Mouse (Mus musculus): Measurements from ENCODE around the gene Mrto4.
A peak's percentile ranks its signal among the peaks of the same experiment; 100 is the strongest.

Mrto4 gene

DNA sequence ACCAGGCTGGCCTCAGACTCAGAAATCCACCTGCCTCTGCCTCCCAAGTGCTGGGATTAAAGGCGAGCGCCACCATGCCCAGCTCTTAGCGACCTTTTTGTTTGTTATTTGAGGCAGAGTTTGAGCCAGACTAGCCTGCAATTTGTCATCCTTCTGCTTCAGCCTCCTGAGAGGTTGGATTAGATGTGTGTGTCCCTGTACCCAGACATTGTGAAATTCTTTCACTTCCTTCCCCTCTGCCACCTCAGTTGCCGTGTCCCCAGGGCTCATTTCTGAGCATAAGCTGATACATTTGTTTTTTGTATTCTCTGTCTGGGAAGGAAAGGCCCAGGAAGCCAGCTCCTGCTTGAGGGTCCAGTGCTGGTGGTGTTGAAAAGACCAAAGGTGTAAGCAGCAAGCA is 11.5 kb downstream of the Mrto4 start:
- no peak for DNase-seq (ENCODE audit: low read depth, low spot score)

DNA sequence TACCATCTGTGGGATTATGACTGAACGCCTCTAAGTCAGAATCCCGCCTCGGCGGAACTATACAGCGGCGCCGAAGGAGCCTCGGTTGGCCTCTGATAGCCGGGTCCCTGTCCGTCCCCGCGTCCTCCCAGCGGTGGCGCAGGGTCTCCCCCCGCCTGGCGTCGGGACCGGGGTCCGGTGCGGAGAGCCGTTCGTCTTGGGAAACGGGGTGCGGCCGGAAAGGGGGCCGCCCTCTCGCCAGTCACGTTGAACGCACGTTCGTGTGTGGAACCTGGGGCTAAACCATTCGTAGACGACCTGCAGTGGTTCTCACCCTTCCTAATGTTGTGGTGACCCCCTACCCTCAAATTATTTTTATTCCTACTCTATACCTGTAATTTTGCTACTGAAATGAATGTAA is 14.2 kb downstream of the Mrto4 start:
- no peak for DNase-seq (ENCODE audit: low read depth, low spot score)

DNA sequence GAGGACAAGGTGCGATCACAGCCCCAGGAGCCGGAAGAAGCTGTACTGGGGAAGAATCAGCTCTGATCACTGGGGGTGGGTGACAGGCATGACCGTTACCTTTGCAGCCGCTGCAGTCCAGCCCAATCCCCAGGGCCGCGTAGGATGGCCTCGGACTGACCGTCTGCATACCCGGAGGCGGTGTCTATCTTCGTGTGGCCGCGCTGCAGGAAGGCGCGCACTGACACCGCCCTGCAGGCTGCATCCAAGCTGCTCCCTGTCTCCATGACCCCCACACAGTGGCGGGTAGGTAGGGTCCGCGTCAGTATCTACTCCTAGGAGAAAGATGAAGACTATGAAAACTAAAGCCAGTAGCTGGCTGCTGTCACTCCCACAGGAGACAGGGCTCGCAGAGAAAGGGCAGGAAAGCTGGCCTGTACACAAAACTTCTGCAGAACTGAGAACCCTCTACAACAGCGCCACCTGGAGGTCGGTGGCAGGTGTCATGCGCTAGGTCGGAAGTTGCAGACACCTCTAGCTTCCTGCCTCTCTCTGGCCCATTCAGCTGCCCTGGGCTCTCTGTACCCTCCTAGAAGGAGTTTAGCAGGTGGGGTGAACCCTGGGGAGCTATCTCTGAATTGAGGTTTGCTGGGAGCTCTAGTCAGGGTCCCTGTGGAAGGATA is 15.4 kb downstream of the Mrto4 start:
- DNase-seq (ENCODE audit: low read depth, low spot score) = peak; percentile 56

DNA sequence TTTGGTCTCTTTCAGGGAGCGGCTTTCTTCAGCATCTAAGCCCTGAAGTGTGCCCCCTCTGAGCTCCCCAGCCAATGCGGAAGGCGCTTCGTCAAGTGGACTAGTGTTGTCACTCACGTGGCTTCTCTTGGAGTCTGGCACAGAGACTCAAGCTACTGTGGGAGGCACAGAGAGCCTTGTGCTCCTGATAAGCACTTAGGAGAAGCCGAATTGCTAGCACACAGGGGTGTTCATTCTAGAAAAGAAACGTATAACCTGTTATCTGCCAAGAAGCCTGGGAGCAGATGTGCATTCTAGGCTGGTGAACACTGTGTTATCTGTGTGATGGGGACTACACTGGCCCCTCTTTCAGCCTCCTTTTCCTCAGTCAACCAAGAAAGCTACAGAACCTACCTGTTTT is 16.9 kb downstream of the Mrto4 start:
- no peak for DNase-seq (ENCODE audit: low read depth, low spot score)

DNA sequence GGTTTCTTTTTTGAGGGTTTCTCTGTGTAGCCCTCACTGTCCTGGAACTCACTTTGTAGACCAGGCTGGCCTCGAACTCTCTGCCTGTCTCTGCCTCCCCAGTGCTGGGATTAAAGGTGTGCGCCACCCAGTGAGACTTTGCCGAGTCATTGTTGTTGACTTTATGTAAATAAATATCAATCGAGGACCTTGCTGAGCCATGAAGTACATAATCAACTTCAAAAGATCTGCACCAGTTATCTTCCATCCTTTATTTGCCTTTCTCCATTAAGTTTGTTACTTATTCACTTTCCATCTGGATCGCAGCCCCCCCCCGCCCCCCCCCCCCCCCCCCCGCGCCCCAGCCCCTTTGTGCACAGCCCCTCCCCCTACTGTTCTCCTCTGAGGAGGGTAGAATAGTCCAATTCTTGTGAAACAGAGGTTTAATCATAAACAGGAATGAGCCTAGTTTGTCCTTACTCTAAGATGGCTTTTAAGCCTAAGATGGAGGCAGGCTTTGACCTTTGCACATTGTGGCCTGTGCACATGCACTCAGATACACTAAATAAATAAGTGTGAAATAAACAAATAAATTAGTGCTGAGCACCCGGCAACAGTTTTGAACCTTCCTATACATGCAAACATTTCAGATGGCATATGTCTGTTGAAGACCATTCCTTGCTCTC is 17.6 kb downstream of the Mrto4 start:
- no peak for DNase-seq (ENCODE audit: low read depth, low spot score)

DNA sequence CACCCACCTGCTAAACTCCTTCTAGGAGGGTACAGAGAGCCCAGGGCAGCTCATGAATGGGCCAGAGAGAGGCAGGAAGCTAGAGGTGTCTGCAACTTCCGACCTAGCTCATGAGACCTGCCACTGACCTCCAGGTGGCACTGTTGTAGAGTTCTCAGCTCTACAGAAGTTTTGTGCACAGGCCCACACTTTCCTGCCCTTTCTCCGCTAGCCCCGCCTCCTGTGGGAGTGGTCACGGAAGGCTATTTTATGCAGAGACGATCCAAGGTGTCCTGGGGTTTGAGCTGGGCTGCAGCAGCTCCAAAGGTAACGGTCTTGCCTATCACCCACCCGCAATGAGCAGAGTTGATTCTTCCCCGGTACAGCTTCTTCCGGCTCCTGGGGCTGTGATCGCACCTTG is 21.8 kb downstream of the Mrto4 start:
- peak; percentile 46 for DNase-seq (ENCODE audit: low read depth, low spot score)

DNA sequence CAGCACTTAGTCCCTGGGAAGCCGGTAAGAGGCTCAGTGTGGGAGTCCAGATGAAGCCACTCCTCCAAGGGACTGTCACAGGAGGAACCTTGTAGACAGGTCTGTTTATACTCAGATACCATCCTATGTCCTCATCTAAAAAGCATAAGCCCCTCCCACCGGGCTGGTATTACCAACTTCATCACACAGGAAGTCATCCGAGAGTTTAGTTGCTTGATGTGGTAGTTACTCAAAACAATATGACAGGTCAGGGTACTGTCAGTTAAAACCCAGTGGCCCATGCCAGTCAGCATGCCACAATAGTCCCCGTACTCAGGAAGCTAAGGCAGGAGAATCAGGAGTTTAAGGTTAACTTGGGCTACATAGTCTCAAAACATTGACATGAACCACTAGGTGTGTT is 32.6 kb downstream of the Mrto4 start:
- no peak for DNase-seq (ENCODE audit: low read depth, low spot score)

DNA sequence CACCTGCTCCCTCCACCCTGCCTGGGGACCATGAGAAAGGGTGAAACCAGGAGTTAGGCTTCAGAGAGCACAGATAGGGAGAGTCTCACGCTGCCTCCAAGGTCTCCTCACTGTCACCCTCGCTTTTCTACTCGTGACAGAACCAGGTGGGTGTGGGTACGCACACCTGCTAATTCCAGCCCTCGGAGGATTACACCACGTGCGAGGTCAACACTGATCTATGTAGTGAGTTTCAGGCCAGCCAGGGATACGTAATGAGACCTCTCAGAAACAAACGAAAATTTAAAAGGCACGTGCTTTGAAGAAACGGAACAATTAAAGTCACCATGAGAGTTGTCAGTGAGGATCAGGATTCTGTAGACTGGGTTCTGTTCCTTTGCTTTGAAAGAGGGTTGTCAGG is 33.9 kb downstream of the Mrto4 start:
- no peak for DNase-seq (ENCODE audit: low read depth, low spot score)

DNA sequence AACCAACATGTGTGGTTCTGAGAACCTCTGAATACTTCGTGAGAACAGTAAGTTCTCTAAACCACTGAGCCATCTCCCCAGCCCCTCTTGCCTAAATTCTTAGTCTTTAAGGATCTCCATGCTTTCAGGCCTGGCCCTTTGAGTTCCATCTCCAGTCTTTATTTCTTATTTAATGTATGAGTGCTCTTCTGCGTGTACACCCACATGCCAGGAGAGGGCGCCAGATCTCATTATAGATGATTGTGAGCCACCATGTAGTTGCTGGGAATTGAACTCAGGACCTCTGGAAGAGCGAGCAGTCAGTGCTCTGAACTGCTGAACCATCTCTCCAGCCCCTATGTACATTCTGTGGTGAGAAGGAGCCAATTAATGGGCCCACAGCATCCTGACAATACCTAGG is 39.7 kb downstream of the Mrto4 start:
- DNase-seq (ENCODE audit: low read depth, low spot score) = no peak

DNA sequence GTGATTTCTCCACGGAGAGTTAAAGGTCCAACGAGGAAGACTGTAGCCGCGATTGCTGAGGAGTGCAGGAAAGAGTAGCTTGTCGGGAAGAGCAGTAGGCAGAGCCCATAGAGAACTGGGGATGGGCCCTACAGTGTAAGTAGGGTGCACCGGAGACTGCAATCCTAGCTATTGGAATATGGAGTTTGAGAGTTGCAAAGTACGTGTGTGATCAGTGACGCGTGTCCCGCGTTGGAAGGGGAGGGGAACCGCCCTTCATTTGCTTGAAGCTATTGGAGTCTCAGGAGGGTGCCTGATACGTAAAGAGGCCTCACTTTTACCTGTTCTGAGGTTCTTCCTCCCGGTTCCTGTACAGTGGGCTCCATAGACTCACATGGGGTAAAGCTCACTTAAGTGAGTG is 40.7 kb downstream of the Mrto4 start:
- no peak for DNase-seq (ENCODE audit: low read depth, low spot score)

DNA sequence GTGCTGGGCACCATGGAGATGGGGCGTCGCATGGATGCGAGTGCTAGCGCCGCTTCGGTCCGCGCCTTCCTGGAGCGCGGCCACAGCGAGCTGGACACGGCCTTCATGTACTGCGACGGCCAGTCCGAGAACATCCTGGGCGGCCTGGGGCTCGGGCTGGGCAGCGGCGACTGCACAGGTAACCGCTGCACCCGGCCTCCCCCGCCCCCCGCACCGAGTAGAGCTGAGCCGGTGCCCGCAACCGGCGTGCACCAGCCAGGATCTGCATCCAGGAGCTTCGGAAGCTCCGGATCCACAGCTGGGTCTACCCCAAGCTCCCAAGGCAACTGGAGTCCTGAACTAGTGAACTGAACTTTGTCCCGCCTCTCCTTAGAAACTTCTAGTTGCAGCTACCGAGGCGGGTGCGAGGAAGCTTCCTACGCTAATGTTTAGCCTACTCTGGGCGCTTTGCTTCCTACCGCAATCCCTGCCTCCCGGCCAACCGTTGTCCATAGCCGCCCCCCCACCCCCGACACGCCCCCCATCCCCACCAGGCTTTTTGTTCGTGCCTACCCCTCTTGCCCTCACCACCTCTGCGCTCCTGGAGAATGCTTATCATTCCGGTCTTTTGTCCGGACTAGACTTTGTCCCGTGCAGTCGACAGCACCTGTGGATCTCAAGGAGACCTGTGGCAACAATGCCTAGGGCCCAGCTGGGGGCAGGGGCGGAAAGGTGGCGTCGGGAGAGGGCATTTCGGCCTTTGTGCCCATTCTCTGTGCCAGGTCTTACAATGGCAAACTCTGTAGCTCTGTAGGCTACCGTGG is 41.3 kb downstream of the Mrto4 start:
- DNase-seq (ENCODE audit: low read depth, low spot score) = no peak

DNA sequence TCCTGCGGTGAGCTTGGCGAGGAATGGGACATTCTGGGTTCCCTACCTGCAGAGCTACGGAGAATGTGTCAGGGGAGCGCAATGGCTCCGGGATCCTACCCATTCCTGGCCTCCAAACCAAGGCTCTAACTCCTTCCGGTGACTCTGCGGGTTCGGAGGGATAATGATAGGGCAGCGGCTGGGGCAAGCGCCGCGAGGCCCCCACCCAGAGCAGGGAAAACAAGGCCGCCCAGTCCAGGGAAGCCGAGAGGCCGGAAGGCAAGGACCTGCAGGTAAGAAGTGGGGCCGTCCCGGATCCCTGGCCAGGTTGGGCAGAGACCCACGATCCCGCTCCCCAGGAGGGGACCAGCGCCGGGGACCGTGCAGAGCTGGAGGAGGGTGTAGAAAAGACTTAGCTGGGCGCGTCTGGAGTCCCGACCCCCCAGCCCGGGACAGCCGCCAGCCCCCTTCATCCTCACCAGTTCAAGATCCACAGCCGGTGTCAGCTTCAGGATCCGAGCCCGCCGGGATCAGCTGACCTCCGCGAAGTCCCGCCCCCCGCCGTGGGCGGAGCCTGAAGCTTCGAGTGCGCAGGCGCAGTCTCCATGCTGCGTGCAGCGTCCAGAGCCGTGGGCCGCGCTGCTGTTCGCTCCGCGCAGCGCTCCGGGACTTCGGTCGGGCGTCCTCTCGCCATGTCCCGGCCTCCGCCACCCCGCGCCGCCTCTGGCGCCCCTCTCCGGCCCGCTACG is 42.0 kb downstream of the Mrto4 start, which contains the start of the genes Pqlc2 and Akr7a5:
Gene Pqlc2, minus strand, starts transcription at position 538 of the 728 bp plus-strand sequence.
Gene Akr7a5, plus strand, starts transcription at position 574 of the 728 bp plus-strand sequence.
- peak; percentile 91 for DNase-seq (ENCODE audit: low read depth, low spot score)

DNA sequence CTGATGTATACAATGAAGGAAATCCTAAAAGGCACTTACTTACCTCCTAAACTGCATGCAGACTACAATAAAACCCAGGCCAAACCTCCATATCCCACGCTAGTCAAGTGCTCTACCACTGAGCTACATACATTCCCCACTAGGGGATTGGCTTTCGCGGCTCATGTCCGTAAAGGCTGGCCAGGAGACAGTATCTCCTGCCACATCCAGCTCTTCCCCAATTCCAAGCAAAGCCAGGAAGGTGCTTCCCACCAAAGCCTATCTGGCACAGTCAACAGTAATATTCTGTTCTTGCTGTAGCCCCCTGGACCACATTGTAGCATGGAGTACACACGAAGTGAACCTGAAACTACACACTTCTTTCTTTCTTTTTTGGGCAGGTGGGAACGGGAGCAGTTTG is 42.7 kb downstream of the Mrto4 start:
- DNase-seq (ENCODE audit: low read depth, low spot score) = no peak

DNA sequence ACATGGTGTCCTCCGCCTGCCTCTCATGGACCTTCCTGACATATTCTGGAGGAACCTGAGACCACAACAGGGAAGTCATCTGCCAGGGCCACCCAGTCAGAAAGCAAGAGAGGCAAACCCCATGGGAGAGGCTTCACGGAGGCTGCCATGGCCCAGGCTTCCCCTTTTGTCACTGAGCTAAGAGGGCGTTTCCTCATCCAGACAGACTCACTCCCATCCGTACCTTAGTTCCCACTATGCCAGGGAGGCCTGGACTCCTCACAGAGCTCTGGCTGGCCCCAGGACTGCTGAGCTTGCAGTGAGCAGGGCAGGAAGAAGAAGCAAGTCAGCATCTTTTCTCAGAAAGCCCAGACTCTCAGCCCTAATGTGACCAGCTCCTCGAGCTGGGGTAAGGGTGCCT is 44.5 kb downstream of the Mrto4 start:
- no peak for DNase-seq (ENCODE audit: low read depth, low spot score)

DNA sequence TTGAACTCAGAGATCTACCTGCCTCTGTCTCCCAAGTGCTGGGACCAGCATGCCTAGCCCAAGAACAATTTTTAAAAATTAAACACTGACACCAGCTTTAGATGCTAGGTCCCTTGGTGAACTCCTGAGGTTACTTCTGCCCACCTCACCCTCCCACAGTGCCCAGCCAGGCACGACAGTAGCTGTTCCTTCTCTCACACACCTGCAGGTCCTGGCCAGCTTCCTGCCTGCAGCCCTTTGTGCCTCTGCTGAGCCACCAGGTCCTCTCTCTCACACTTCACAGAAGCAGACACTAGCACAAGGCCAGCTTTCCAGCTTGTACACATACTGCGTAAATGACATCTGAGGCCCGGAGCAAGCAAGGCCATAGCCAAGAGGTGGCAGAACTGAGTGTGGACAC is 46.9 kb downstream of the Mrto4 start:
- no peak for DNase-seq (ENCODE audit: low read depth, low spot score)

DNA sequence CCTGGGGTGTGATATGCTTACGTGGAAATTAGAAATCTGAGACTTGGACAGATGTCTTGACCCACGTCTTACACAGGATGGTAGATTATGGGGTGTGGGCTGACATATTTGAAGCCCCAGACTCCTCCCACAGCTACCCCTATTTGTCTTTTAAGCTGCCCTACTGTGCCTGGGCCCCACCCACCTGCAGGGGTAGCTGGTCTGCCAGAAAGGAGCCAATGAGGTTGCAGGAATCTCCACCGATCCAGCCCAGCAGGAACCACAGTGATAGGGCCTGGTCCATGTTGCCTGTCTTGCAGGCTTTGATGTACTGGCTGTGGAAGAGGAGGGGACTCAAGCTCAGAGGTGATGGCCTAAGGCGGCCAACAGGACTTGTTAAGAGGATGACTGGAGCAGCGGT is 50.1 kb downstream of the Mrto4 start:
- no peak for DNase-seq (ENCODE audit: low read depth, low spot score)

DNA sequence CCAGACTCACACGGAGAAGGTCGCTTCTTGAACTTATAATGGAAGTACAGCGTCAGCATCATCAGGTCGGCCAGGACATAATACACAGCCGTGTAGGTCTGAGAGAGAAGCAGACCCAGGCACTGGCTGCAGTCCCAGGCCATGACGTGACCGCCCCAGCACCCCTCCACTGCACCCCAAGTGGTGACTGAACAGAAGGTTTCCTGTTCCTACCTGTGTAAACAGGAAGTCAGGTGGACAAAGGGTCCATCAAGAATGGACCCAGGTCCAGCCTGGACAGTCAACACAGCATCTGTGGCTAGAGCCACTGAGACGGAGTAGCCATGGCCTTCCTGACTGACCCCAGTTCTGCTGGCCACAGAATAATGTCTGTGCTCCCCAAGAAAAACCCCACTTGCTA is 50.6 kb downstream of the Mrto4 start:
- no peak for DNase-seq (ENCODE audit: low read depth, low spot score)

DNA sequence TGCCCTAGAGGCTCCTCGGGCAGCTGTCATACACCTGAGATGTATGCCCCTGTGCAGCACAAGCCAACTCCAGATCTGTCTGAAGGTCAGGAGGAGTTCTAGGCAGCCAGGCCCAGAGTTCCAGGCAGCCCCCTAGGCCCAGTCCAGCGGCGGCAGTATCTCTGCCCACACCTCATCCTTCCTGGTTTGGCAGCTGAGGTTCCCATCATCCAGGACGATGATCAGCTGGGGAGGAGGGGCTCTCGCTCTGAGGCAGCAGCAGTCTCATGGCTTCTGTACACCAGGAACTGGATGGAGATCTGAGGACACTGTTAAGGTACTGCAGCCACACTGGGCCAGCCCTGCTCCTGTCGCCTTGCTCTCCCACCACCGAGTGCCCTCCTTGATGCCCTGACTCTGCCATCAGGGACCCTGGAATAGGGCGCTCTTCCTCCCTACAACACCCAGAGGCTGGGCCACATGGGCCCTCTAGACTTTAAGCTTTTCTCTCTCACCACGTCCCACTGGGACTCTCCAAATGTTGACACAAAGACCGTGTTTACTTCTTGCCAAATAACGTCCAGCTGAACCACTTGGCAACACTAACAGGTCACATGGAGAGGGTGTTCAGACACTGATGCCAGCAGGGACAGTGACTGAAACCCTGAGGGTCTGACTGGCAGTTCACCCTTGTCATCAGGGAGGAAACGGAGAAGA is 53.6 kb downstream of the Mrto4 start:
- DNase-seq (ENCODE audit: low read depth, low spot score) = no peak

DNA sequence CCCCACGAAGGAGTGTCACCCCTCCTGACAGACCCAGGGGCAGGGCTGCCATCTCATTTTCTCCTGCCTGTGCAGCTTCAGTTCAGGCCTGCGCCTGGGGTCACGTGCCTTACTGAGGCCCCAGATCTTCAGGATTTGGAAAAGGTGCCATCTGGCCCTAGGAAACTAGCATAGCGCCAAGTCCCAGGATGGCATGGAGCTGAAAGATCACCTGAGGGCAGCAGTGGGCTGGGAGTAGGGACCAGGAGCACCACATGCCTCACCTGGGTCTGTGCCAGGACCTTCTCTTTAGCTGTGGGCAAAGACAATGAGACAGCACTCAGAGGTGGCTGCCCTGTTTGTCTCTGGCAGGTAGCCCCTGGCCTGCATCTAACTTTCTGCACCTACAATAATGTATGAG is 54.8 kb downstream of the Mrto4 start:
- no peak for DNase-seq (ENCODE audit: low read depth, low spot score)

Data from retina, postnatal 7 days (tissue).